Mouse (Mus musculus) midbrain, postnatal 0 days (tissue): ENCODE measurements around the gene Sptbn1. TPM values are rescaled to one million over a fixed set of nuclear protein-coding genes. Genes with fewer than 3 reads are reported as not detected.

ENCODE experiments used
- ATAC-seq: fragments of 200-750 bp; cut with Nextera tagmentation; 2 replicates; pipeline ENCODE4 v1.8.0; 2017; ENCODE audit warnings: moderate number of reproducible peaks, mild to moderate bottlenecking, moderate TSS enrichment, moderate library complexity; ENCODE audit not compliant: low FRiP score
- DNase-seq: peaks from one replicate; pipeline ENCODE4 v3.0.0-alpha.2; 2015; ENCODE audit warnings: low spot score
- H3K27ac ChIP-seq: fragments of 300-500 bp; sonication (generic); 2 replicates; pipeline ENCODE4 v1.5.1; 2014; ENCODE audit warnings: low read depth, mild to moderate bottlenecking, low read length, mixed read lengths
- H3K27me3 ChIP-seq: fragments of 300-500 bp; sonication (generic); 2 replicates; pipeline ENCODE4 v1.6.1; 2014; ENCODE audit warnings: low read length, control low read depth, mixed read lengths; ENCODE audit not compliant: insufficient read depth
- H3K36me3 ChIP-seq: fragments of 300-500 bp; sonication (generic); 2 replicates; pipeline ENCODE4 v1.6.1; 2014; ENCODE audit warnings: low read length, control low read depth, mixed read lengths; ENCODE audit not compliant: insufficient read depth
- H3K4me1 ChIP-seq: fragments of 300-500 bp; sonication (generic); 2 replicates; pipeline ENCODE4 v1.6.1; 2014; ENCODE audit warnings: mild to moderate bottlenecking, control low read depth, antibody characterized with exemption, low read length, mixed read lengths; ENCODE audit not compliant: insufficient read depth
- H3K4me2 ChIP-seq: fragments of 300-500 bp; sonication (generic); 2 replicates; pipeline ENCODE4 v1.6.1; 2014; ENCODE audit warnings: low read depth, mild to moderate bottlenecking, low read length, mixed read lengths; ENCODE audit not compliant: poor library complexity, severe bottlenecking
- H3K4me3 ChIP-seq: fragments of 300-500 bp; sonication (generic); 2 replicates; pipeline ENCODE4 v1.5.1; 2014; ENCODE audit warnings: low read depth, mild to moderate bottlenecking, low read length, moderate library complexity
- H3K9ac ChIP-seq: fragments of 300-500 bp; sonication (generic); replicated peaks from 2 replicates; pipeline ENCODE4 v1.6.1; 2014; ENCODE audit warnings: mild to moderate bottlenecking, low read length, moderate library complexity, mixed read lengths; ENCODE audit not compliant: poor library complexity, severe bottlenecking
- H3K9me3 ChIP-seq: fragments of 300-500 bp; sonication (generic); 2 replicates; pipeline ENCODE4 v1.6.1; 2016; ENCODE audit warnings: low read length, control low read depth
- CTCF ChIP-seq: IDR thresholded peaks from 2 replicates; pipeline ENCODE4 v1.5.1; 2016; ENCODE audit warnings: antibody characterized with exemption, mild to moderate bottlenecking
- WGBS: fragments of 180-500 bp; shearing (Covaris S2); extraction: QIAGEN DNeasy Blood & Tissue Kit; methylation state at CpG from one replicate; pipeline ENCODE4 v1.1.7; 2014; 5-methylcytosine and 5-hydroxymethylcytosine counted together
- polyA plus RNA-seq: library from polyadenylated mRNA; unstranded; fragments of >200 nt; fragmentation: Nextera tagmentation; extraction: Ambion mirVana; gene quantifications from 2 replicates; pipeline ENCODE4 v1.2.1, GENCODE M21; 2015
- total RNA-seq: library from RNA; depleted of rRNA; stranded (reverse); fragments of >200 nt; gene quantifications from 2 replicates; pipeline ENCODE4 v1.2.3, GENCODE M21; 2014

Sptbn1 gene
- total and polyA plus RNA-seq, 2 experiments from 2014 or later: 173 to 294 TPM

GRCm38 (mm10) chr11:30134058-30134457 lies 133.9 kb downstream of the Sptbn1 start:
- H3K9me3 ChIP-seq: no peaks in the 10 kb centered on the region
- no peak for DNase-seq
- TF ChIP-seq CTCF: no peak
- peaks cover 82% of the 10 kb centered on the region for H3K36me3 ChIP-seq
- H3K4me3 ChIP-seq: no peak overlapping the region
- no peaks in the 10 kb centered on the region for H3K4me1 ChIP-seq
- no peak overlapping the region for H3K9ac ChIP-seq
- no peak overlapping the region for H3K27ac ChIP-seq
- ATAC-seq: no peak
- WGBS: 84% methylated on average over 1 of the region's 1 CpGs
- no peak overlapping the region for H3K4me2 ChIP-seq
- H3K27me3 ChIP-seq: no peaks in the 10 kb centered on the region

GRCm38 (mm10) chr11:30132581-30132980 lies 135.4 kb downstream of the Sptbn1 start:
- 95% methylated on average over 6 of the region's 6 CpGs for WGBS
- H3K27me3 ChIP-seq: no peaks in the 10 kb centered on the region
- no peaks in the 10 kb centered on the region for H3K9me3 ChIP-seq
- DNase-seq: no peak
- no peaks in the 10 kb centered on the region for H3K4me1 ChIP-seq
- no peak overlapping the region for H3K27ac ChIP-seq
- no peak overlapping the region for H3K9ac ChIP-seq
- no peak for TF ChIP-seq CTCF
- no peak overlapping the region for H3K4me3 ChIP-seq
- no peak overlapping the region for H3K4me2 ChIP-seq
- no peak for ATAC-seq
- peaks cover 79% of the 10 kb centered on the region for H3K36me3 ChIP-seq

- no peak overlapping the region for H3K27ac ChIP-seq
- 76% methylated on average over 4 of the region's 4 CpGs for WGBS
- no peaks in the 10 kb centered on the region for H3K4me1 ChIP-seq
Measured at GRCm38 (mm10) chr11:30131640-30132039, 136.3 kb downstream of the Sptbn1 start.

GRCm38 (mm10) chr11:30129339-30129738 lies 138.6 kb downstream of the Sptbn1 start:
- H3K36me3 ChIP-seq: peaks cover 75% of the 10 kb centered on the region

More at GRCm38 (mm10) chr11:30131640-30132039, 136.3 kb downstream of the Sptbn1 start:
- Histone ChIP-seq H3K9ac (no peak overlapping the region), H3K4me2 (no peak overlapping the region), H3K36me3 (peaks cover 73% of the 10 kb centered on the region), H3K4me3 (no peak overlapping the region), H3K27me3 (no peaks in the 10 kb centered on the region), H3K9me3 (no peaks in the 10 kb centered on the region)
- DNase-seq (no peak), ATAC-seq (no peak)
- no peak for TF ChIP-seq CTCF

GRCm38 (mm10) chr11:30126840-30127239 lies 141.1 kb downstream of the Sptbn1 start:
- no peak for DNase-seq
- H3K9me3 ChIP-seq: no peaks in the 10 kb centered on the region
- TF ChIP-seq CTCF: no peak
- WGBS: 97% methylated on average over 1 of the region's 1 CpGs
- H3K9ac ChIP-seq: no peak overlapping the region
- H3K27ac ChIP-seq: no peak overlapping the region
- H3K4me1 ChIP-seq: no peaks in the 10 kb centered on the region
- H3K27me3 ChIP-seq: no peaks in the 10 kb centered on the region
- no peak overlapping the region for H3K4me2 ChIP-seq
- ATAC-seq: no peak
- H3K36me3 ChIP-seq: peaks cover 75% of the 10 kb centered on the region
- H3K4me3 ChIP-seq: no peak overlapping the region

More at GRCm38 (mm10) chr11:30129339-30129738, 138.6 kb downstream of the Sptbn1 start:
- H3K4me3 ChIP-seq: no peak overlapping the region
- no peak overlapping the region for H3K9ac ChIP-seq
- H3K4me1 ChIP-seq: no peaks in the 10 kb centered on the region
- H3K4me2 ChIP-seq: no peak overlapping the region
- no peak for ATAC-seq
- no peak for DNase-seq
- no peaks in the 10 kb centered on the region for H3K27me3 ChIP-seq
- no peak for TF ChIP-seq CTCF
- no peaks in the 10 kb centered on the region for H3K9me3 ChIP-seq
- WGBS: 89% methylated on average over 7 of the region's 7 CpGs
- no peak overlapping the region for H3K27ac ChIP-seq

GRCm38 (mm10) chr11:30118038-30118437 lies 149.9 kb downstream of the Sptbn1 start:
- Histone ChIP-seq H3K9me3 (no peaks in the 10 kb centered on the region), H3K4me1 (no peaks in the 10 kb centered on the region), H3K4me2 (no peak overlapping the region), H3K36me3 (peaks cover 91% of the 10 kb centered on the region), H3K27ac (no peak overlapping the region), H3K27me3 (no peaks in the 10 kb centered on the region), H3K9ac (no peak overlapping the region), H3K4me3 (no peak overlapping the region)
- no peak for DNase-seq
- 92% methylated on average over 4 of the region's 4 CpGs for WGBS
- ATAC-seq: no peak
- TF ChIP-seq CTCF: no peak
